Mouse (Mus musculus) urinary bladder, postnatal 10 days (tissue): ENCODE results near the gene Ocm.
"Not testable (repeated sequence)": the region's sequence is repeated elsewhere in the genome, so short reads cannot be mapped to it uniquely, and the experiment has no call there.

Source experiments
- DNase-seq: peaks from one replicate; pipeline ENCODE4 v3.0.0; 2022; ENCODE audit warnings: low spot score

The Ocm gene

GRCm38 (mm10) chr5:144026620-144027263, at the start of gene Ocm:
Gene Ocm, minus strand, starts transcription at chr5:144026670.
- DNase-seq, result no peak

GRCm38 (mm10) chr5:144071249-144071648, 44.8 kb upstream of the Ocm start:
- DNase-seq, result no peak

GRCm38 (mm10) chr5:144070064-144070463, 43.6 kb upstream of the Ocm start:
- no peak for DNase-seq

- no peak for DNase-seq
These were observed 39.6 kb upstream of the Ocm start for GRCm38 (mm10) chr5:144066036-144066435.

- no peak for DNase-seq
These were observed 37.6 kb upstream of the Ocm start for GRCm38 (mm10) chr5:144064093-144064492.

- DNase-seq, result no peak
These were observed 27.9 kb upstream of the Ocm start for GRCm38 (mm10) chr5:144054340-144054739.

GRCm38 (mm10) chr5:144053450-144053849, 27.0 kb upstream of the Ocm start:
- no peak for DNase-seq

- DNase-seq, result no peak
These were observed 24.8 kb upstream of the Ocm start for GRCm38 (mm10) chr5:144051268-144051667.

GRCm38 (mm10) chr5:144049881-144050280, 23.4 kb upstream of the Ocm start:
- no peak for DNase-seq

- no peak for DNase-seq
These were observed 20.9 kb upstream of the Ocm start for GRCm38 (mm10) chr5:144047324-144047723.

- DNase-seq, result no peak
These were observed 16.7 kb upstream of the Ocm start for GRCm38 (mm10) chr5:144043166-144043565.

- DNase-seq, result peak; percentile 36
These were observed 14.4 kb upstream of the Ocm start for GRCm38 (mm10) chr5:144040720-144041364.

GRCm38 (mm10) chr5:144039886-144040285, 13.4 kb upstream of the Ocm start:
- DNase-seq, result no peak

- DNase-seq, result no peak
These were observed 12.7 kb upstream of the Ocm start for GRCm38 (mm10) chr5:144039156-144039675.

GRCm38 (mm10) chr5:144036952-144037351, 10.5 kb upstream of the Ocm start:
- no peak for DNase-seq

GRCm38 (mm10) chr5:144034567-144034966, 8.1 kb upstream of the Ocm start:
- DNase-seq, result no peak

GRCm38 (mm10) chr5:144032491-144032890, 6.0 kb upstream of the Ocm start:
- DNase-seq, result no peak

GRCm38 (mm10) chr5:144015845-144016244, 10.6 kb downstream of the Ocm start:
- DNase-seq, result no peak

GRCm38 (mm10) chr5:144015312-144015650, 11.2 kb downstream of the Ocm start:
- no peak for DNase-seq

- DNase-seq, result peak; percentile 19
These were observed 11.7 kb downstream of the Ocm start, which contains the start of gene Ccz1 for GRCm38 (mm10) chr5:144014551-144015311. Gene Ccz1, minus strand, starts transcription at chr5:144014877.

GRCm38 (mm10) chr5:144013366-144014134, 12.9 kb downstream of the Ocm start:
- DNase-seq, result not testable (repeated sequence)
